Mouse (Mus musculus) 416B (cell line): Measurements from ENCODE around the gene Dync1h1.
"Not testable (repeated sequence)": the region's sequence is repeated elsewhere in the genome, so short reads cannot be mapped to it uniquely, and the experiment has no call there.

ENCODE experiments used
- DNase-seq: peaks from one replicate; pipeline ENCODE4 v3.0.0; 2011; ENCODE audit warnings: low read depth

Gene Dync1h1

GRCm38 (mm10) chr12:110606676-110607075 is 5.4 kb downstream of the Dync1h1 start:
- DNase-seq = peak; percentile 74

GRCm38 (mm10) chr12:110608460-110609152 is 7.4 kb downstream of the Dync1h1 start:
- peak; percentile 73 for DNase-seq

DNA sequence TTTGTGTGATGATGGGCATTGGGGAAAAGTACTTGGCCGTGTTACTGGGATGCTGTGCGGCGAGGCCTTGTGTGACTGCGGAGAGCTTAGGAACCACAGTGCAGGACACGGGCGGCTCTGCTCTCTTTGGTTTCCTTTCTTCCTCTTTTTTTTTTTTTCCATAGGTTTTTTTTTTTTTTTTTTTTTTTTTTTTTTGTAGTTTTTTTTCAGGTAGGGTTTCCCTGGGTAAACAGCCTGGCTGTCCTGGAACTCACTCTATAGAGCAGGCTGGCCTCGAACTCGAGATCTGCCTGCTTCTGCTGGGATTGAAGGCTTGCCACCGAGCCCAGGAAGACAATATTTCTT is 7.9 kb downstream of the Dync1h1 start:
- no peak for DNase-seq

DNA sequence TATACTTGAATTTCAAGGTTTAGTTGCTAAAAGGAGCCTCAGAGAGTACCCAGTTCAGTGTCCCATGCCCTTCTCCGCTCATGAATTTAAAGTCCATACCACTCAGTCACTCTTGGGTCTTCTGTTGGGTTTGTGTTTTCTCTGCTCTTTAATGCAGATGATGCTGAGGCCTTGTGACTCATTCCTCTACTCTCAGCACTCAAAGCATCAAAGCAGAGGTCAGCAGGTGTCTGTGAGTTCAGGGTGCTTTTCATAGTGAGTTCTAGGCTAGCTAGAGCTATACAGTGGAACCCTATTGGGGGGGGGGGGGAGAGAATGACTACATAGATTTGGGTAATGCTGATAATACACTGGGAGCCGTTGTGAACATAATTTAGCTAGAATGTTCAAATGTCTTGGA is 9.5 kb downstream of the Dync1h1 start:
- DNase-seq = no peak

DNA sequence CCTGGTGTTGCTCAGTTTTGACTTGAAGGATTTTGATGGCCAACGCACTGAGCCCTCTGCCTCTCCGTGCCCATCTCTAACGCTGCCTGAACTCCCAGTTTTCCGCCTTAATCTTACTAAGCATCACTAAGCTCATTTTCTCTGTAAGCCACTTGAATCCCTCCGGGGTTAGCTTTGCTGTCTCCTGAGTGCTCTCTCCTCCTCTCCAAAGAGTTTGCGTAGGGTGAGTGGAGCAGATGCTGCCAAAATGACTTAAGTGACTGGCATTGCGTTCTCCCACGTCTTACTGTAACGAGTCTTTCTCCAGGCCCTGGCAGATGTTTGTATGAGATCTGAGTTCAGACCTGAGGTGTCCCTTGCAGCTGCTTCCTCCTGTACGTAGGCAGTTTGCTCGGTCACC is 28.8 kb downstream of the Dync1h1 start:
- DNase-seq = no peak

DNA sequence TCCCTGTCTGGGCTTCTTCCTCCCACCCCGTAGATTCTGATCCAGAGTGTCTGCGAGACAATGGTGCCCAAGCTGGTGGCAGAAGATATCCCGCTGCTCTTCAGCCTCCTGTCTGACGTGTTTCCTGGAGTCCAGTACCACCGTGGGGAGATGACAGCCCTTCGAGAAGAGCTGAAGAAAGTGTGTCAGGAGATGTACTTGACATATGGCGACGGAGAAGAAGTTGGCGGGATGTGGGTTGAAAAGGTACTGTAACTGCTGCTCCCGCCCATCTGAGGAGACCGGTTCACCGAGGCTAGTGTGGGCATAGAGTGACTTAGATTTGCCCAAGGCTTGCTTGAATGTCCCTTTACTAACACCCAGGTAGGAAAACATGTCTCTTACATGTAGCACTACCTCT is 35.0 kb downstream of the Dync1h1 start:
- DNase-seq = no peak

DNA sequence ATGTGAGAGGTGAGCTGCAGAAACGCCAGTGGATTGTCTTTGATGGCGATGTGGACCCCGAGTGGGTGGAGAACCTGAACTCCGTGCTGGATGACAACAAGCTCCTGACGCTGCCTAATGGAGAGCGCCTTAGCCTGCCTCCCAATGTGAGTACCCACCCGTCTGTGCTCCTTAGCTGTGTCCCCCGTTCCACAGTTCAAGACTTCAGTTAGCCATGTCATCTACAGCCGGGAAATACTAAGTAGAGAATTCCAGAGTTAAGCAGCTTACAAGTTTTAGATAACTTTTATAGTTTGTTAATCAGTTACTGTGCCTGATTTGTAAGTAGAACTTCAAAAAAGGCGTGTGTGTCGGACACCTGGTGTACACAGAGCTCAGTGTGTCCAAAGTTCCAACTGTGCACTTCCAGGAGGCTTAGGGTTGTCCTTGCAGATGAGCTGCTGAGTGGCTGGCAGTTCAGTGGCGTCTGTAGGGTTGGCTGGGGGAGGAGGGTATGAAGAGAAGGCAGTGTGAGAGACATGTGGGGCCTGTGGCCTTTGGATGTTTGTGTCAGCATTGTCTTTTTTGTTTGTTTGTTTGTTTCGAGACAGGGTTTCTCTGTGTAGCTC is 36.4 kb downstream of the Dync1h1 start:
- DNase-seq = no peak

- no peak for DNase-seq
Observed at GRCm38 (mm10) chr12:110650241-110650641, 49.0 kb downstream of the Dync1h1 start.

GRCm38 (mm10) chr12:110651464-110651863 is 50.2 kb downstream of the Dync1h1 start:
- no peak for DNase-seq

GRCm38 (mm10) chr12:110661746-110662145 is 60.5 kb downstream of the Dync1h1 start:
- DNase-seq = no peak

- DNase-seq = no peak
Observed at GRCm38 (mm10) chr12:110667466-110668077, 66.3 kb downstream of the Dync1h1 start.

GRCm38 (mm10) chr12:110674243-110674642 is 73.0 kb downstream of the Dync1h1 start:
- DNase-seq = peak; percentile 76

GRCm38 (mm10) chr12:110681191-110681590 is 79.9 kb downstream of the Dync1h1 start:
- no peak for DNase-seq

DNA sequence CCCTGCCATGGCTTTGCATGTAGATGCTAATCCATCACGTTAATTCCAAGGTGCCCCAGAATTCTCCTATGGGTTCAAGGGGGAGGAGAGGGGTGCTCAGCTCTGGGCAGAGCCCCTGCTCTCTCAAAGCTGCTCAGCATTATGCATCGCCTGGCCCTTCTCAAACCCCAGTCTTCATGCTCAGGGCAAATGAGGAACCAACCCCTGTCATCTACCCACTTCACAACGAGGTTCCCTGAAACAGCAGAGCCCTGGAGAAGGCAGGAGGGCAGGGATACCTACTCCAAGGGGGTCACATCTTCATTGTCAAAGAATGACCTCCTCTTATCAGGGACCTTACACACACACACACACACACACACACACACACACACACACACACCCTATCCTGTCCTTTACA is 80.6 kb downstream of the Dync1h1 start:
- DNase-seq = no peak

GRCm38 (mm10) chr12:110682561-110683299 is 81.5 kb downstream of the Dync1h1 start, which contains the start of gene 1700001K19Rik:
TSS of gene 1700001K19Rik (minus strand) at chr12:110682619.
- no peak for DNase-seq

GRCm38 (mm10) chr12:110683580-110683979 is 82.3 kb downstream of the Dync1h1 start:
- DNase-seq = no peak

DNA sequence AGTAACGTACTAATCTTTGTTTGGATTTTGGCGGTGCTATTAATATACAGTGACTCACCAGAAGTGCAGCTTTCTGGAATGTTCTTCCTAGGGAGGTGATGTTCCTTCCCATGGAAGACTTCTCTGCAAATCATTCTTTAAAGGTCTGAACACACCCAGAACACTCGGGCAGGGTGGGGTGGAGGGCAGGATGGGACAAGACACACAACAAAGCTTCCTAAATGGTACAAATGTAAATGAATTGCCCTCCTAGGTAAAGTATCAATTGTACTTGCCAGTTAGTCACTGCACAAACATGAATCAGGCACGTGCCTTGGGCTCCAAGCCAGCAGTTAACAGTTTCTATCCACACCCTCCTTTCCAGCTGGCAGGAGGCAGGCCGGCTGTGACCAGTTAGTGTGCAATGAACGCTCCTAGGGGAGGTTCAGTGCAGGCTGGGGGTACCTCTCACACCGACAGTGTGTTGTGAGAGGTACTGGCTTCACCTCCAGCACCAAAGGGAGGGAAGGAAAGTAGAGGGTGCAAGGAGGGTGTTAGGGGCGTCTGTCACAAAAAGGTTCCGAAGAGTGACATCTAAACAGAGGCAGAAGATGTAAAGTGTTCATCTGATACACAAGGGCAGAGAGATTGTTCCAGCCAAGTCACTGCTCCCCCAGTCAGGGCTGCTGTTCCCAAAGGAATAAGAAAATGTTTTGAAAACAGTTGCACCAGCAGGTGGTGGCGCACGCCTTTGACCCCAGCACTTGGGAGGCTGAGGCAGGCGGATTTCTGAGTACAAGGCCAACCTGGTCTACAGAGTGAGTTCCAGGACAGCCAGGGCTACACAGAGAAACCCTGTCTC is 86.9 kb downstream of the Dync1h1 start:
- DNase-seq = peak; percentile 39

GRCm38 (mm10) chr12:110688921-110689320 is 87.7 kb downstream of the Dync1h1 start:
- DNase-seq = peak; percentile 28

GRCm38 (mm10) chr12:110689919-110690643 is 88.8 kb downstream of the Dync1h1 start:
- peak; percentile 31 for DNase-seq

GRCm38 (mm10) chr12:110693378-110693777 is 92.1 kb downstream of the Dync1h1 start:
- DNase-seq = not testable (repeated sequence)

GRCm38 (mm10) chr12:110695676-110696171 is 94.5 kb downstream of the Dync1h1 start:
- DNase-seq = peak; percentile 49
